Mouse (Mus musculus): ENCODE measurements around the gene Mtch1.
"Not testable (repeated sequence)": the region's sequence is repeated elsewhere in the genome, so short reads cannot be mapped to it uniquely, and the experiment has no call there.

Gene Mtch1

GRCm38 (mm10) chr17:29361982-29362691 is 14.4 kb upstream of the Mtch1 start:
- DNase-seq, result peak; percentile 31

DNA sequence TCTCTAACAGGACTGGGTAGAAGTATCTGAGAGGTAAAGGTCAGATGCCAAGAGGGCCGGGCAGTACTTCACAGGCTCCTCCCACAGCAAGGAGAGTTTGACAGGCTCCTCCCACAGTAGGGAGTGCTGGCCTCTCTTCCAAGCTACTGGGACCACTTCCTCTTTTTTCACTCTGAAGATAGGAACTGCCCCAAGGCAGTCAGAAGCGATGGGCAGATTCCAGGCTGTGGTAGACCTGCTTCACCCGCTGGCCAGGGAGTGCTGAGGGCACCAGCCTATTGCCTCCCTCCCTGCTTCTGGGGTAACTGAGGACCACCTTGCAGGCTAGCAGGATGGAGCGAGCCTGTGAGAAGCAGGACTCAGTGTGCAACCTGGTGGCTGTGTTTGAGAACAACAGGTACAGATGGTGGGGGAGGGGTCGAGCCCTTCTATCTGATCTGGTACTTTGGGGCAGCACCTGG is 13.1 kb upstream of the Mtch1 start, which contains the start of gene Fgd2:
Gene Fgd2 (plus strand): TSS at position 154 of the 461 bp plus-strand sequence.
- DNase-seq, result peak; percentile 33

DNA sequence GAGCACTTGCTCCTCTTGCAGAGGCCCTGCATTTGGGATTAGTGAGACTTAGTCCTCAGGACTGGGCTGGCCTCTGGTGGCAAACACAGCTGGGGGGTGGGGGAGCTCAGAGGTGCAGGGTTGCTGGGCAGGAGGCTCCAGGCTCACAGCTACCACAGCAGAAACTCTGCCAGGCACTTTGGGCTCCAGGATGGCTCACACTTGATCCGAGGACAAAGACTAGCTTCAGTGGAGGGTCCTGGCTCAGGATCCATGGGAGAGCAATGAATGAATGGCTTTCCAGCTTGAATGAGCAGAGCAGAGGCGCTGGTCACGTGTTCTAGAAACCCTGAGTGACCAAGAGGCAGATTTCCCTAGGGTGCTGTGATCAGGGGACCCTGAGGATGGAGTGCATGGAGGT is 11.2 kb upstream of the Mtch1 start:
- no peak for DNase-seq

DNA sequence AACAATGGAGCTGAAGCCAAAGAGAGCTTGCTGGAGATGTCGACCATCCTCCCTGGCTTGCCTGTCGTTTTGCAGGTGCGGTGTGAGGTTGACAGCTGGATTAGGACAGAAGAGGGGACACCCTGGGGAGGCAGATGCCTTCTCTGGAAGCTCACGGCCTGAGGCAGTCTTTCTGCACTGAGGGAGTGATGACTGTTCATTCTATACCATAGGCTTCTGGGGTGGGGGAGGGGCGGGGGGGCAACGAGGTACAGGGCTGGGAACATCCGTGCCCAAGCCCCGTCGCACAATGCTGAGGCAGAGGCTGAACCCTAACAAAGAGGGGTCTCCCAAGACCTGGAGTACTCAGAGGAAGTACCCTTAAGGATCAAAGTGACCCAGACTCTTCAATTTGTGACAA is 9.1 kb upstream of the Mtch1 start:
- DNase-seq, result no peak

DNA sequence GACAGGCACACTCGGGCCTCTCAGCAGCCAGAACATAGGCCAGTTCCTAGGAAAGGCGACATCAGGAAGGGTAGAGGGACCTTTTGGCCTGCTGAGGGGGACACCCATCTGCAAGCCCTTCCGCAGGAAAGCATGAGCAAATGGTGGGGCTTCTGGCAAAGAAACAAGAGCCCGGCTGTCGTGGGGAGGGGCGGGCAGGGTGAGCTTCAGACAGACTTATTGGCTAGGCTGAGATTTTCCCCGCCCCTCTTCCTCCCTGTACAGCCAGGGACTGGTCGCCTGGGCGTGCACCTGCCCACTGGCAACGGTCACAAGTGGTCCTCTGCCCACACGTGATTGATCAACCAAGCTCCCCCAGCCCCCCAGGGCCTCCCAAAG is 8.7 kb upstream of the Mtch1 start:
- peak; percentile 91 for DNase-seq

DNA sequence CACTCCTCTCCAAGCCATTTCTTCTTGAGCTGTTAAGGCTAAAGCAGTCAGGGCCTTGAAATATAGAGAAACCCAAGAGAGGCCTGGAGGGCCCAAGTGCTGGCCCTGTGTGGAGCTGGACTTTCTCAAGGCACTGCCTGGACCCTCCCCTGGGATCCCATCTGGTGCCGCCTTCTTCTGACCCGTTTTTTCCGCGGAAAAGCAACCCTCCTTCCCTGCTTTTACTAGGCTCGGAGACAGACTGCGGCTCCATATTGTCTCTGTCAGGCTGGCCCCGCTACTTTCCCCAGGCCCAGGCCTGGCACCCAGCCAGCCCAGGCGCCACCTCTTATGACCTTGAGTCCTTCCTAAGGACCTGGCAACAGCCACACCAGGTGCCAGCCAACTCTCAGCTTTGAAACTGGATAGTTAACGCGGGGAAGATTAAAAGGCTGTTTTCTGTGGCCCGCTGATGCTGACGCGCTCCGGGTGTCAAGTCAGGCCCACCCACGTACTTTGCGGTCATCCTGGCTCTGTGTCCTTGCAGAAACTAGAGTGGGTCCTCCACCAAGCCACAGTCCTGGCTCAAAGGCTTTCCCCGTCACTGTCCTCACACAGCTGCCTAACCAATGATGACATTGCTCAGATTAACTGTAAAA is 8.2 kb upstream of the Mtch1 start:
- peak; percentile 67 for DNase-seq

- no peak for DNase-seq
Measured at GRCm38 (mm10) chr17:29355461-29355840, 7.7 kb upstream of the Mtch1 start.

DNA sequence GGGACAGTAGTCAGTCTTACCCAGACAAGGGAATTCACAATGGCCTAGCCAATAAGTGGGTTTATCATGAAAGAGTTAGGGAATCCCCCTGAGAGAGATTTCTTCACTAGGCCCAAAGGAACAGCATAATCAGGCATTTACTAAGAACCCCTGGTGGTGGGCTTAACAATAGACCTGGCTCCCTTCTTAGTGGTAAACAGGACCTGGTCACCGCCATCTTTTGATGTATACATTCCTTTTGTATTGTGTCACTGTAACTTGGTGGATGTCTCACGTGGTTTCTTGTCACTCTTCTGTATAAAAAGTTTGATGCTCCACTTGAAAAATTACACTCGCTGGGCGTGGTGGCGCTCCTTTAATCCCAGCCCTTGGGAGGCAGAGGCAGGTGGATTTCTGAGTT is 3.3 kb upstream of the Mtch1 start:
- not testable (repeated sequence) for DNase-seq

DNA sequence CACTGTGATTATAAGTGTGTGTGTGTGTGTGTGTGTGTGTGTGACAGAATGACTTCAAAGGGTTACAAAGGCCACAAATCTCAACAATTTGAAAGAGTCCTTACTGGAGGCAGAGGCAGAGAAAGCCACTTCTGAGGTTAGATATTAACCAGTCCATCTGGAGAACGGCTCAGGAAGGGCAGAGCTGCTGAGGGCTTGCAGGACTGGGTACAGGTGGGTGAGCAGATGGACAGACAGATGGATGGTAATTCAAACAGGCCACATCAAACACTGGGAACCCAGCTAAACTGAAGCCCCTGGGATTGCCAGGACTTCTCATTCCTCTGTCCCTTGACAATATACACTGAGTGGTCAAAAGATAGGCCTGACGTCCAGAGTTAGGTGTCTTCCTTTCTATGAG is 1.3 kb upstream of the Mtch1 start:
- no peak for DNase-seq

GRCm38 (mm10) chr17:29347126-29347644 is 549 bp downstream of the Mtch1 start:
- DNase-seq, result no peak

- DNase-seq, result peak; percentile 69
Measured at GRCm38 (mm10) chr17:29346496-29347125, 1.1 kb downstream of the Mtch1 start.

- no peak for DNase-seq
Measured at GRCm38 (mm10) chr17:29345272-29345671, 2.5 kb downstream of the Mtch1 start.

DNA sequence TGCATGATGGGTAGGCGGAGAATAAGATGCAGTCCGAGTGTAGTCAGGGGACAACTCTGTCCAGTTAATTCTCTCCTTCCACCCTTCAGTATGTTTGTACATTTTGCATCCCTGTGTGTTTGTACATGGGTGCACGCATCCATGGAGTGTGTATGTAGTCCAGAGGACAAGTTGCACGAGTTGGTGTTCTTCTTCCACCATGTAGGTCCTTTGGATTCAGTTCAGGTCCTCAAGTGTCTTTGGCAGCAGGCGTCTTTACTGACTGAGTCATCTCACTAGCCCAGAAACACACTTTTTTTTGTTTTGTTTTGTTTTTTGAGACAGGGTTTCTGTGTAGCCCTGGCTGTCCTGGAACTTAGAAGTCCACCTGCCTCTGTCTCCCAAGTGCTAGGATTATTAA is 4.5 kb downstream of the Mtch1 start:
- DNase-seq, result no peak

DNA sequence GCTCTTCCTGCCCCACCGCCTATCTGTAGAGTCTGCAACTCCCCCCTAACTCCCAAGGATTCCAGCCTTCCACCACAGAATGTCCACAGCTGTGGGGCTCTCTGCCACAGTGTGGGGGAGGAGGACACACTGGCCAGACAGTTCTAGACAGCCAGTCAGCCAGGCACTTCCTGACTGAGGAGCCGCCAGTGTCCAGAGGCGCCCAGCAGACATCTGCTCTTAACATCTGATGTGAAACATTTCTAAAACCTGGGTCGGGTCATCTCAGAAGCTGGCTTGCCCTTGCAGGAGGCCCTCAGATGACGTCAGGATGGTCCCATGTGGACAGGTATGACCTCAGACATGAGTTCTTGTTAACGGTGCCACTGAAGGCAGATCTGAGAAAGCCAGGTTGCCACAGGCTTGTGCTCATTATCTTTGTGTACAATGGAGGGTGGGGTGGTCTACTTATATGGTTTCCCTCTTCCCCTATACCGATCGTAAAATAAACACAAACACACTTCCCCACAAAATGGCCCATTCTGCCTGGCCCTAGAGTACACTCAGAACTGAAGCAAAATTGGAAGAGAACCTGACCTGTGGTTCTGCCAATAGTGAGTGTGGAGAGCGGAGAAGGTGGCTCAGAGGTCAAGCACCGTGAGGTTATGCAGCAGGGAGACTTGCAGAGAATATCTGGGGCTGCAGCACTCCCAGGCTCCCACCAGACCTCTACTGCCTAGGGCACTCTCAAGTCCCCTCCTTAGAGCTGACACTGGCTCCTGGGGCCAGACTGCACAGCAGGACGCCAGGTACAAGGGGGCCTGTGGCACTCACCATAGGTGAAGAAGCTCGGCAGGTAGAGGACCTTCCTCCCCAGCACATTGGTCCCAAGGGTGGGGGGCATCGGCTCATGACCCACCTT is 5.5 kb downstream of the Mtch1 start:
- DNase-seq, result peak; percentile 56

DNA sequence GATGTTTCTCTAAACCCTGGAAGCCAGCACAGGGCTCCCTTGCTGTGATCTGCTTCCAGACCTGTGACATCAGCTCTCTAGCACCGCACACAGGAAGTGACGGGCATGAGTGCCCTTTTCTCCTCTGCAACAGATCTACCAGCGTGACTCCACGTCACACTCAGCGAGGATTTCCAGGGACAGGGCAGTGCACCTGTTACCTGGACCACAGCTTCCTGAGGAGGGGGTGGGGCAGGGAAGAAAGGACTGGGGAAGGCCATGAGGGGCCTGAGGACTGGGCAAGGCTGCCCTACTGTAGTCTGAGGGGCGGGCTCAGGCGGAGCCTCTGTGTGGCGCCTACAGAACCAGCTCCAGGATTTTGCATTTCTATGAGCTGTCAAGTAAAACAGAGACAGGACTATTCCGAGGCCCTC is 6.1 kb downstream of the Mtch1 start:
- peak; percentile 44 for DNase-seq

DNA sequence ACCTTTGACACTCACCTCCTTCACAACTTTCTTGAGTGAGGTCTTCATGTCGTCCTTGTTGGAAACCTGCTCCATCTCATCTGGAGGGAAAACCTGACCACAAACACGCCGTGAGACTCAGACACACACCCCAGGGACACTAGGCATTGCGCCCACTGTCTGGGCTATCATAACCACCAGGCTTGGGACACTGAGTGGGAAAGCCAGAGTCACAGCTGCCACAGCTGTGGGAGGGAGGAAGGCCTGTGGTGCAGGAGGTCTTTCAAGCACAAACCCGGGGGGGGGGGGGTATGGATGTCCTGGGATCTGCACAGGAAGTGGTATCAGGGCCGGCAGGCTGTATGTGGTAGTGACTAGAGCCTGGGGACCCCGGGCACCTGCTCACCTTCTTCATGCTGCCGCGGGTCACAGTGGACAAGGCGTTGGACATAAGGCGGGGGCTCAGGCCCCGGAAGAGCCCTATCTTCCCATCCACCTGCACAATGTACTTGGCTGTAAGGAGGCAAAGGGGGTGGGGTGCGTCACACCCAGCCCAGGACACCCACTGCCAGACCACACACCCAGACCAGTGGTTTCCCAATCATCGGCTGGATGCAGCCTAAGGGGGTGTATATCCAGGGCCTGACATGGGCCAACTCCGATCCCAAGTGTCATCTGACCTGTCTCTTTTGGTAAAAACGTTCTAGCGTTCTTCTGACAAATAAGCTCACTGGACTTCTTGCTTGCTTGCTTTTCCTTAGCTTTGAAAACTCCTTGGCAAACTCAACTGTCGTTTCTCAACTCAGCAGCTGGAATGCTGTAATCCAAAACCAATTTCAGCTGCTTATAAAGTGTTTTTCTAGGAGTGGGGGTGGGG is 7.1 kb downstream of the Mtch1 start:
- DNase-seq, result no peak

GRCm38 (mm10) chr17:29339170-29339768 is 8.5 kb downstream of the Mtch1 start:
- no peak for DNase-seq

GRCm38 (mm10) chr17:29337979-29338823 is 9.5 kb downstream of the Mtch1 start:
- no peak for DNase-seq

DNA sequence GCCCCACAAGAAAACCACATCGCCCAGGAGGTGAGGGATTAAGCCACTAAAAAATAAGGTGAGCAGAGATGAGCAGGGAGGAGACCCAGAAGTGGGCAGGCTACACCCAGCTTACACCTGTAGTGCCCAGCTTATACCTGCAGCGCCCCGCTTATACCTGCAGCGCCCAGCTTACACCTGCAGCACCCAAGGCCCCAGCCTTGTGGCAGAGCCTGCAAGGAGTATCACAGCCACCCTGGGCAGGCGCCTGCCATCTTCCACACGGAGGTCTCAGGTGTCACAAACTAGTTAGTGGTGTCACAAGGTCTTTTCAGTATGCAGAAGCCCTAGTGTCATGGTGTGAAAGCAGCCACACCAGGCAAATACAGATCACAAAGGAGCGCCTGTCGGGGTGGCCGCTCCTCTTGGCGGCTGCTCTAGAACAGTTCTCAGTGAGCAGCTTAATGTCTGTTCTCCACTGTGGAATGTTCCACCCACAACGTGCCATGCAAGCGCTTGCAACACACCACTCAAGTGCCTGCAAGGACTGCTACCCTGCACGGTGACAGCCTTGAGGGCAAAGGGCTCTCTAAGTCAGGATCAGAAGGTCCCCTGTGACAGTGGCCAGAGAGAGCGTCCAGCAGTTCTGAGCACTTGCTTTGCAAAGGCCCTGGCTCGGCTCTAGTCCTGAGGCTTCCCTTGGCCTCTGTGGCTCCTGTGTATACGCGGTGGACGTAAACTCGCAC is 11.3 kb downstream of the Mtch1 start:
- no peak for DNase-seq

All from embryo, embryonic 11 days (tissue).